Mouse (Mus musculus): Measurements from ENCODE around the gene Usp16. TPM values are rescaled to one million over a fixed set of nuclear protein-coding genes. Genes with fewer than 3 reads are reported as not detected.

The Usp16 gene
- total and polyA plus RNA-seq, 3 experiments = 66.6 to 256 (median 76.4) TPM

- no peak overlapping the region for H3K4me3 ChIP-seq (ENCODE audit: control insufficient read depth in 1 of 2, insufficient read depth in 1 of 2, low read depth in 2 of 2, low read length in 2 of 2)
- no peak overlapping the region for H3K9ac ChIP-seq (ENCODE audit: control insufficient read depth, low read depth, low read length, poor library complexity, severe bottlenecking)
- TF ChIP-seq USF2 (IDR thresholded peaks at IDR 0.05; ENCODE audit: borderline replicate concordance in 1 of 2, insufficient read depth in 1 of 2, low read depth in 1 of 2, low read length in 2 of 2) (no peak), UBTF (IDR thresholded peaks at IDR 0.05; ENCODE audit: borderline replicate concordance, insufficient read depth, low read depth, low read length) (no peak), RCOR1 (IDR thresholded peaks at IDR 0.05; ENCODE audit: low read depth, low read length) (no peak), KAT2A (conservative IDR thresholded peaks at IDR 0.05; ENCODE audit: low read depth, low read length) (no peak), TAL1 (IDR thresholded peaks at IDR 0.05; ENCODE audit: low read length) (no peak), ZNF384 (IDR thresholded peaks at IDR 0.05; ENCODE audit: low read depth, low read length) (no peak), MYB (IDR thresholded peaks at IDR 0.05; ENCODE audit: low read depth, low read length) (no peak), ETS1 (IDR thresholded peaks at IDR 0.05; ENCODE audit: low read depth, low read length) (no peak), MAZ (IDR thresholded peaks at IDR 0.05; ENCODE audit: low read depth, low read length) (no peak), POLR2AphosphoS2 (IDR thresholded peaks at IDR 0.05; ENCODE audit: low read length) (no peak), CHD1 (IDR thresholded peaks at IDR 0.05; ENCODE audit: low read depth, low read length) (no peak)
- H3K27me3 ChIP-seq (ENCODE audit: control insufficient read depth in 1 of 2, insufficient read depth in 2 of 2, low read length in 2 of 2) = peaks cover 0 to 6% of the 10 kb centered on the region in 2 experiments; a peak in 2 of 4 replicates
- H3K9me3 ChIP-seq (replicated peaks; ENCODE audit: insufficient read depth, low read length) = no peaks in the 10 kb centered on the region
- H3K79me2 ChIP-seq (ENCODE audit: control insufficient read depth, insufficient read depth, low read length, poor library complexity) = no peaks in the 10 kb centered on the region; the same call in 1 of the 2 replicates
- peaks cover 0 to 10% of the 10 kb centered on the region in 2 experiments; a peak in 3 of 4 replicates for H3K4me1 ChIP-seq (ENCODE audit: control insufficient read depth in 1 of 2, insufficient read depth in 2 of 2, low read length in 2 of 2)
- H3K27ac ChIP-seq (ENCODE audit: control insufficient read depth, low read depth, low read length) = no peak overlapping the region
- peaks cover 0 to 3% of the 10 kb centered on the region in 2 experiments; a peak in 2 of 4 replicates for H3K36me3 ChIP-seq (ENCODE audit: control insufficient read depth in 1 of 2, insufficient read depth in 2 of 2, low read length in 2 of 2)
- DNase-seq (ENCODE audit: low read depth, low spot score) = no peak
Observed at GRCm38 (mm10) chr16:87444071-87444470, 10.4 kb upstream of the Usp16 start.

DNA sequence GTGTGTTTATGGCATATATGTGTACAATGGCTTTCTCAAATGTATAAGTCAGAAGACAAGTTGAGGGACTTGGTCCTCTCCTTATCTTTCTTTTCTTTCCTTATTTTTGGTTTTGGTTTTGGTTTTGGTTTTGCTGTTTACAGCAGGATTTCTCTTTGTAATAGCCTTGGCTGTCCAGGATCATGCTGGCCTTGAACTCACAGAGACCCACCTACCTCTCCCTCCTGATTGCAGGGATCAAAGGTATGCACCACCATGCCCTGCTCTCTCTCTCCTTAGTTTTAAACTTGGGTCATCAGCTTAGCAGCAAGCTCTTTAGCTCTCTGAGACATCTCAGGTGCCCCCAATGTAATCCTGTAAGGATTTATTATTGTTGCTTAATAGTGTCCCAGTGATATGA, 9.4 kb upstream of the Usp16 start:
- Histone ChIP-seq H3K9ac (ENCODE audit: control insufficient read depth, low read depth, low read length, poor library complexity, severe bottlenecking) (no peak overlapping the region), H3K27me3 (ENCODE audit: control insufficient read depth in 1 of 2, insufficient read depth in 2 of 2, low read length in 2 of 2) (peaks cover 0 to 6% of the 10 kb centered on the region in 2 experiments; a peak in 2 of 4 replicates), H3K9me3 (replicated peaks; ENCODE audit: insufficient read depth, low read length) (no peaks in the 10 kb centered on the region), H3K79me2 (ENCODE audit: control insufficient read depth, insufficient read depth, low read length, poor library complexity) (no peaks in the 10 kb centered on the region; the same call in 1 of the 2 replicates), H3K36me3 (ENCODE audit: control insufficient read depth in 1 of 2, insufficient read depth in 2 of 2, low read length in 2 of 2) (peaks cover 0 to 3% of the 10 kb centered on the region in 2 experiments; a peak in 2 of 4 replicates), H3K4me1 (ENCODE audit: control insufficient read depth in 1 of 2, insufficient read depth in 2 of 2, low read length in 2 of 2) (peaks cover 0 to 10% of the 10 kb centered on the region in 2 experiments; a peak in 2 of 4 replicates), H3K27ac (ENCODE audit: control insufficient read depth, low read depth, low read length) (no peak overlapping the region), H3K4me3 (ENCODE audit: control insufficient read depth in 1 of 2, insufficient read depth in 1 of 2, low read depth in 2 of 2, low read length in 2 of 2) (no peak overlapping the region)
- TF ChIP-seq GATA1 (IDR thresholded peaks at IDR 0.05; ENCODE audit: low read depth, low read length) = no peak
- TF ChIP-seq POLR2AphosphoS5 (IDR thresholded peaks at IDR 0.05; ENCODE audit: borderline replicate concordance, low read depth, low read length) = no peak
- no peak for TF ChIP-seq ZC3H11A (IDR thresholded peaks at IDR 0.05; ENCODE audit: low read depth, low read length)
- no peak for TF ChIP-seq RCOR1 (IDR thresholded peaks at IDR 0.05; ENCODE audit: low read depth, low read length)
- TF ChIP-seq SIN3A (IDR thresholded peaks at IDR 0.05; ENCODE audit: low read length) = no peak
- TF ChIP-seq UBTF (IDR thresholded peaks at IDR 0.05; ENCODE audit: borderline replicate concordance, insufficient read depth, low read depth, low read length) = no peak
- TF ChIP-seq TAL1 (IDR thresholded peaks at IDR 0.05; ENCODE audit: low read length) = no peak
- TF ChIP-seq MAX (IDR thresholded peaks at IDR 0.05; ENCODE audit: low read length) = no peak
- DNase-seq (ENCODE audit: low read depth, low spot score) = no peak

All from MEL (cell line).